Mouse (Mus musculus) gastrocnemius, adult 2 months (tissue): ENCODE measurements around the gene Cxcl9. TPM values are rescaled to one million over a fixed set of nuclear protein-coding genes. Genes with fewer than 3 reads are reported as not detected.
A peak's percentile ranks its signal among the peaks of the same experiment; 100 is the strongest.
"Not testable (repeated sequence)": the region's sequence is repeated elsewhere in the genome, so short reads cannot be mapped to it uniquely, and the experiment has no call there.

Experiments used
- DNase-seq: peaks from one replicate; pipeline ENCODE4 v3.0.0; 2022
- H3K27ac ChIP-seq: fragments of 200-600 bp; 2 replicates; pipeline ENCODE4 v1.8.1; 2022; ENCODE audit warnings: mild to moderate bottlenecking
- H3K4me3 ChIP-seq: fragments of 200-600 bp; 2 replicates; pipeline ENCODE4 v1.8.1; 2022; ENCODE audit warnings: mild to moderate bottlenecking, moderate library complexity
- CTCF ChIP-seq: fragments of 200-600 bp; IDR thresholded peaks from 2 replicates; pipeline ENCODE4 v1.8.1; 2022; ENCODE audit warnings: antibody characterized with exemption, mild to moderate bottlenecking, moderate library complexity
- intact Hi-C: fragments of 180-260 bp; cut with DNase I; formaldehyde crosslinking; loops from one replicate; pipeline ENCODE4 v1.15.1; 2025
- total RNA-seq, 2 experiments: library from RNA; stranded (reverse); gene quantifications; 2 replicates each; pipeline ENCODE4 v1.2.3; 2021

Cxcl9 gene
- total RNA-seq, 2 experiments from 2014 or later: 0.10 to 0.45 TPM

GRCm38 (mm10) chr5:92363179-92363578 lies 35.3 kb upstream of the Cxcl9 start:
- H3K27ac ChIP-seq: peak overlapping the region; percentile 72
- peak overlapping the region; percentile 53 for H3K4me3 ChIP-seq
- peak; percentile 50 for DNase-seq
- TF ChIP-seq CTCF: no peak
- intact Hi-C loops: no loop called here

- Histone ChIP-seq H3K4me3 (no peak overlapping the region), H3K27ac (peak overlapping the region; percentile 40)
- DNase-seq: peak; percentile 70
- no peak for TF ChIP-seq CTCF
- intact Hi-C loops: no loop called here
Measured at GRCm38 (mm10) chr5:92358767-92359455, 31.0 kb upstream of the Cxcl9 start.

- TF ChIP-seq CTCF: no peak
- DNase-seq: no peak
- Histone ChIP-seq H3K27ac (no peak overlapping the region), H3K4me3 (no peak overlapping the region)
- intact Hi-C loops: no loop called here
Measured at GRCm38 (mm10) chr5:92358033-92358432, 30.2 kb upstream of the Cxcl9 start.

GRCm38 (mm10) chr5:92353517-92353916 lies 25.6 kb upstream of the Cxcl9 start:
- peak overlapping the region; percentile 75 for H3K4me3 ChIP-seq

GRCm38 (mm10) chr5:92352716-92353115 lies 24.8 kb upstream of the Cxcl9 start:
- peak overlapping the region; percentile 75 for H3K4me3 ChIP-seq
- intact Hi-C loops, DNase-seq: not testable (repeated sequence)
- H3K27ac ChIP-seq: peak overlapping the region; percentile 93

More at GRCm38 (mm10) chr5:92353517-92353916, 25.6 kb upstream of the Cxcl9 start:
- peak overlapping the region; percentile 93 for H3K27ac ChIP-seq
- DNase-seq: peak; percentile 83
- no peak for TF ChIP-seq CTCF
- intact Hi-C loops: no loop called here

- H3K27ac ChIP-seq: no peak overlapping the region
- no peak overlapping the region for H3K4me3 ChIP-seq
- DNase-seq: no peak
- intact Hi-C loops: no loop called here
- no peak for TF ChIP-seq CTCF
Measured at GRCm38 (mm10) chr5:92349731-92350130, 21.9 kb upstream of the Cxcl9 start.

- peak within 1 kb of the TSS; percentile 52; the same call in 1 of the 2 replicates for H3K27ac ChIP-seq
- H3K4me3 ChIP-seq: peak within 1 kb of the TSS; percentile 70
- peak; percentile 64 for DNase-seq
- intact Hi-C loops: no loop called here
- TF ChIP-seq CTCF: no peak
Measured at GRCm38 (mm10) chr5:92348794-92349413, 21.0 kb upstream of the Cxcl9 start, which contains the start of gene Cxcl10. Cxcl10 (minus strand) TSS chr5:92348889.

- DNase-seq: peak; percentile 82
- H3K4me3 ChIP-seq: no peak overlapping the region
- intact Hi-C loops: no loop called here
- peak; percentile 26; the same call in 1 of the 2 replicates for TF ChIP-seq CTCF
- H3K27ac ChIP-seq: no peak overlapping the region; the same call in 1 of the 2 replicates
Measured at GRCm38 (mm10) chr5:92345006-92345405, 17.1 kb upstream of the Cxcl9 start.

GRCm38 (mm10) chr5:92340606-92341005 lies 12.7 kb upstream of the Cxcl9 start:
- H3K4me3 ChIP-seq: no peak overlapping the region
- intact Hi-C loops: no loop called here
- no peak for DNase-seq
- H3K27ac ChIP-seq: no peak overlapping the region
- no peak for TF ChIP-seq CTCF

- DNase-seq: no peak
- no peak overlapping the region for H3K4me3 ChIP-seq
- no peak for TF ChIP-seq CTCF
- intact Hi-C loops: no loop called here
- H3K27ac ChIP-seq: no peak overlapping the region
Measured at GRCm38 (mm10) chr5:92336743-92337142, 8.9 kb upstream of the Cxcl9 start.

GRCm38 (mm10) chr5:92332359-92332840 lies 4.5 kb upstream of the Cxcl9 start:
- intact Hi-C loops: no loop called here
- peak; percentile 62 for DNase-seq
- peak overlapping the region; percentile 77 for H3K27ac ChIP-seq

GRCm38 (mm10) chr5:92331635-92332338 lies 3.9 kb upstream of the Cxcl9 start, which contains the start of gene Art3:
Art3 (plus strand) TSS chr5:92331827.
- intact Hi-C loops: no loop called here
- H3K4me3 ChIP-seq: peak within 1 kb of the TSS; percentile 65
- H3K27ac ChIP-seq: peak within 1 kb of the TSS; percentile 77
- DNase-seq: peak; percentile 34
- no peak for TF ChIP-seq CTCF

More at GRCm38 (mm10) chr5:92332359-92332840, 4.5 kb upstream of the Cxcl9 start:
- peak overlapping the region; percentile 65 for H3K4me3 ChIP-seq
- no peak for TF ChIP-seq CTCF

- intact Hi-C loops: no loop called here
- Histone ChIP-seq H3K4me3 (no peak overlapping the region), H3K27ac (no peak overlapping the region)
- no peak for DNase-seq
- no peak for TF ChIP-seq CTCF
Measured at GRCm38 (mm10) chr5:92331122-92331521, 3.2 kb upstream of the Cxcl9 start.
